Mouse (Mus musculus) effector memory CD4-positive, alpha-beta T cell, adult 7 months (primary cell): ENCODE data around the gene Grpel1. TPM values are rescaled to one million over a fixed set of nuclear protein-coding genes. Genes with fewer than 3 reads are reported as not detected.

Experiments used
- polyA plus RNA-seq: library from polyadenylated mRNA; unstranded; fragments of 100-300 nt; shearing (Covaris generic); gene quantifications from one replicate; pipeline ENCODE4 v1.2.1, GENCODE M21; 2017

Grpel1 gene
- polyA plus RNA-seq, result 29.2 TPM

DNA sequence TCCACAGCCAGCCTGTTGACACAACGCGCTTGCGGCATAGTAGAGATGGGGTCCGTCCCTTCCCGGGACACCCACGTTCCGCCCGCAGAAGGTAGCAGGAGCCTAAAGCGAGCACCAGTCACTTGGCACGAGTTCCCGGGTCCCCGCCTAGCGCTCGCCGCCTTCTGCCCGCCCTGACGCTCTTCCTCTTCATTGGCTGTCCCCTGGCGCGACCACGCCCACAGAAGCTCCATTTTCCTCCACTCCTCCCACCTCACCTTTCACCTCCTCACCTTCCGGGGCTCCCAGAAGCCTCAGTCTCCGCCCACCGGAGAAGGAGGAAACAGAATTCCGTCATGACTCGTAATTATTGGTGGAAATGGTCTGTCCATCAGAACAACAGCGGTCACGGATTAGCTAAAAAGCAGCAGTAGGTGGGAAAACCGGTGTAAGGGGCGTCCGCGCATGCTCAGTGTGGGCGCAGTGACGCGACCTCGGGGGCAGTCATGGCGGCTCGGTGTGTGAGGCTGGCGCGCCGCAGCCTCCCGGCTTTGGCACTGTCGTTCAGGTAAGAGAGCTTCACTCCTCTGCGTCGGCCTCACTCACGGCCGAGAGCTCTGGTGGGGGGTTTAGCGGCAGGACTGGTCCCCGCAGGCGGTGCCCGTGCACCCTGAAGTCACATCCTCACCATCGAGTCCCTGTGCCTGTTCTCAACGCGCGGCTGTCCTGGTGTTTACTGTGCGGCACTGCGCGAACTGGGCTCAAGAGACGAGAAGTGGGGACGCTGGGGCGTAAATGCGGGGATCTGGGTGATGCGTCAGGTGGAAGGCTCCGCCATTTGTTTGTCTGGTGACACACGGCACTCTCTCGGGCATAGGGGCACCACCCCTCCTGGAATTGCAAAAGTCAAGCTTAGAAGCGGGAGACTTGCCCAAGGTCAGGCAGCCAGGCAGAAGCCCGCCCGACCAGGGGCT, at the start of gene Grpel1:
TSS of gene Grpel1 (plus strand) at position 290 of the 953 bp plus-strand sequence.

GRCm38 (mm10) chr5:36484171-36484990, 19.6 kb downstream of the Grpel1 start, which contains the start of the genes Tada2b and Ccdc96:
Gene Tada2b (minus strand): TSS chr5:36484285.
Gene Ccdc96 (plus strand): TSS chr5:36484588.

Other genes with a start within 250 kb of the Grpel1 start
- not detected for gene Sorcs2, start 66.9 kb upstream of the Grpel1 start, polyA plus RNA-seq
- gene Tada2b, start 19.3 kb downstream of the Grpel1 start, polyA plus RNA-seq, result 21.8 TPM
- 0.11 TPM for gene Ccdc96, start 19.6 kb downstream of the Grpel1 start, polyA plus RNA-seq
- gene Tbc1d14, start 128.3 kb downstream of the Grpel1 start, polyA plus RNA-seq, result 44.5 TPM
- gene D5Ertd579e, start 231.0 kb downstream of the Grpel1 start, polyA plus RNA-seq, result 28.0 TPM